Mouse (Mus musculus) urinary bladder, adult 2 months (tissue): ENCODE measurements around the gene Egfl7. TPM values are rescaled to one million over a fixed set of nuclear protein-coding genes. Genes with fewer than 3 reads are reported as not detected.

Experiments
- DNase-seq: peaks from one replicate; pipeline ENCODE4 v3.0.0; 2022; ENCODE audit warnings: low spot score
- polyA plus RNA-seq: library from polyadenylated mRNA; depleted of rRNA; stranded (reverse); fragments of >200 nt; gene quantifications from 2 replicates; pipeline ENCODE4 v1.2.3, GENCODE M21; 2012

The Egfl7 gene
- polyA plus RNA-seq, 1 experiment: 208 TPM

GRCm38 (mm10) chr2:26570034-26570433 is 9.8 kb upstream of the Egfl7 start:
- DNase-seq: no peak

- no peak for DNase-seq
Measured at GRCm38 (mm10) chr2:26571400-26571799, 8.4 kb upstream of the Egfl7 start.

- no peak for DNase-seq
Measured at GRCm38 (mm10) chr2:26571826-26572225, 8.0 kb upstream of the Egfl7 start.

GRCm38 (mm10) chr2:26573396-26573795 is 6.4 kb upstream of the Egfl7 start:
- no peak for DNase-seq

- DNase-seq: no peak
Measured at GRCm38 (mm10) chr2:26573807-26574206, 6.0 kb upstream of the Egfl7 start.

GRCm38 (mm10) chr2:26574862-26575261 is 5.0 kb upstream of the Egfl7 start:
- DNase-seq: no peak

- no peak for DNase-seq
Measured at GRCm38 (mm10) chr2:26575378-26575777, 4.4 kb upstream of the Egfl7 start.

GRCm38 (mm10) chr2:26575865-26576264 is 3.9 kb upstream of the Egfl7 start:
- DNase-seq: no peak

GRCm38 (mm10) chr2:26576462-26576861 is 3.4 kb upstream of the Egfl7 start:
- DNase-seq: no peak

- no peak for DNase-seq
Measured at GRCm38 (mm10) chr2:26578369-26578768, 1.4 kb upstream of the Egfl7 start.

GRCm38 (mm10) chr2:26580751-26581150 is 937 bp downstream of the Egfl7 start:
- no peak for DNase-seq

- DNase-seq: no peak
Measured at GRCm38 (mm10) chr2:26582203-26582602, 2.4 kb downstream of the Egfl7 start.

- no peak for DNase-seq
Measured at GRCm38 (mm10) chr2:26582741-26583140, 2.9 kb downstream of the Egfl7 start.

GRCm38 (mm10) chr2:26583640-26584039 is 3.8 kb downstream of the Egfl7 start:
- DNase-seq: no peak

- DNase-seq: no peak
Measured at GRCm38 (mm10) chr2:26585713-26586112, 5.9 kb downstream of the Egfl7 start.

- DNase-seq: peak; percentile 65
Measured at GRCm38 (mm10) chr2:26586294-26587043, 6.7 kb downstream of the Egfl7 start, which contains the start of gene Gm20532. Gm20532 (plus strand) TSS chr2:26586639.

- DNase-seq: no peak
Measured at GRCm38 (mm10) chr2:26587044-26587405, 7.2 kb downstream of the Egfl7 start.

GRCm38 (mm10) chr2:26588573-26588972 is 8.8 kb downstream of the Egfl7 start:
- no peak for DNase-seq

- no peak for DNase-seq
Measured at GRCm38 (mm10) chr2:26589284-26589683, 9.5 kb downstream of the Egfl7 start.

- no peak for DNase-seq
Measured at GRCm38 (mm10) chr2:26590282-26590681, 10.5 kb downstream of the Egfl7 start.

GRCm38 (mm10) chr2:26590962-26591361 is 11.1 kb downstream of the Egfl7 start:
- no peak for DNase-seq

- no peak for DNase-seq
Measured at GRCm38 (mm10) chr2:26591416-26591815, 11.6 kb downstream of the Egfl7 start.

- no peak for DNase-seq
Measured at GRCm38 (mm10) chr2:26593211-26594021, 13.6 kb downstream of the Egfl7 start.
